Mouse (Mus musculus) hindbrain, embryonic 10.5 days (tissue): Measurements from ENCODE around the gene Fam120a. TPM values are rescaled to one million over a fixed set of nuclear protein-coding genes. Genes with fewer than 3 reads are reported as not detected.

ENCODE experiments used
- DNase-seq: peaks from one replicate; pipeline ENCODE4 v3.0.0-alpha.2; 2017; ENCODE audit warnings: low spot score
- H3K27ac ChIP-seq: fragments of 300-500 bp; sonication (generic); 2 replicates; pipeline ENCODE4 v1.5.1; 2016; ENCODE audit warnings: mild to moderate bottlenecking, moderate library complexity
- H3K27me3 ChIP-seq: fragments of 300-500 bp; sonication (generic); 2 replicates; pipeline ENCODE4 v1.6.1; 2016; ENCODE audit warnings: mild to moderate bottlenecking; ENCODE audit not compliant: poor library complexity, insufficient read depth, severe bottlenecking
- H3K36me3 ChIP-seq: fragments of 300-500 bp; sonication (generic); 2 replicates; pipeline ENCODE4 v1.6.1; 2016; ENCODE audit warnings: mild to moderate bottlenecking, moderate library complexity
- H3K4me1 ChIP-seq: fragments of 300-500 bp; sonication (generic); replicated peaks from 2 replicates; pipeline ENCODE4 v1.6.1; 2016; ENCODE audit warnings: mild to moderate bottlenecking
- H3K4me3 ChIP-seq: fragments of 300-500 bp; sonication (generic); 2 replicates; pipeline ENCODE4 v1.5.1; 2016; ENCODE audit warnings: mild to moderate bottlenecking, moderate library complexity
- H3K9me3 ChIP-seq: fragments of 300-500 bp; sonication (generic); 2 replicates; pipeline ENCODE4 v1.6.1; 2016; ENCODE audit warnings: mild to moderate bottlenecking, moderate library complexity
- WGBS: fragments of 180-500 bp; shearing (Covaris S2); methylation state at CpG from one replicate; pipeline ENCODE4 v1.1.7; 2016; 5-methylcytosine and 5-hydroxymethylcytosine counted together
- polyA plus RNA-seq: library from polyadenylated mRNA; unstranded; fragments of >200 nt; fragmentation: Nextera tagmentation; extraction: Ambion mirVana; gene quantifications from 2 replicates; pipeline ENCODE4 v1.2.1, GENCODE M21; 2016

The Fam120a gene
- polyA plus RNA-seq, 1 experiment from 2014 or later: 11.9 TPM

GRCm38 (mm10) chr13:48830528-48831250 is 137.1 kb downstream of the Fam120a start:
- Histone ChIP-seq H3K27me3 (no peaks in the 10 kb centered on the region), H3K4me3 (no peak overlapping the region), H3K9me3 (no peaks in the 10 kb centered on the region), H3K27ac (no peak overlapping the region), H3K36me3 (peaks cover 95% of the 10 kb centered on the region), H3K4me1 (no peaks in the 10 kb centered on the region)
- 89% methylated on average over 14 of the region's 14 CpGs for WGBS
- no peak for DNase-seq

GRCm38 (mm10) chr13:48829780-48830179 is 138.0 kb downstream of the Fam120a start:
- H3K27me3 ChIP-seq: no peaks in the 10 kb centered on the region
- WGBS: 94% methylated on average over 4 of the region's 4 CpGs
- no peaks in the 10 kb centered on the region for H3K4me1 ChIP-seq
- no peak overlapping the region for H3K4me3 ChIP-seq
- no peak for DNase-seq
- H3K9me3 ChIP-seq: no peaks in the 10 kb centered on the region
- H3K36me3 ChIP-seq: peaks cover 98% of the 10 kb centered on the region
- no peak overlapping the region for H3K27ac ChIP-seq

Other genes with a start within 250 kb of the Fam120a start
- gene Phf2, start 96.9 kb downstream of the Fam120a start, polyA plus RNA-seq: 6.9 and 8.7 TPM in 2 replicates
- 4.5 and 8.5 TPM in 2 replicates for gene Wnk2, start 180.0 kb upstream of the Fam120a start, polyA plus RNA-seq
- 26.3 and 28.3 TPM in 2 replicates for gene Ninj1, start 219.5 kb upstream of the Fam120a start, polyA plus RNA-seq
- 25.8 and 27.4 TPM in 2 replicates for gene Card19, start 248.0 kb upstream of the Fam120a start, polyA plus RNA-seq